Mouse (Mus musculus) adrenal gland, adult 10 weeks (tissue): Measurements from ENCODE around the gene Ndufaf4. TPM values are rescaled to one million over a fixed set of nuclear protein-coding genes. Genes with fewer than 3 reads are reported as not detected.

Source experiments
- polyA plus RNA-seq: library from polyadenylated mRNA; stranded (reverse); fragments of 350-450 nt; fragmentation: Illumina TruSeq; extraction: RNeasy Lipid Tissue Mini Kit (QIAGEN cat#74804); gene quantifications from one replicate; pipeline ENCODE4 v1.2.3, GENCODE M21; 2014; ENCODE audit warnings: low read depth, low replicate concordance

Gene Ndufaf4
- 122 TPM for polyA plus RNA-seq

DNA sequence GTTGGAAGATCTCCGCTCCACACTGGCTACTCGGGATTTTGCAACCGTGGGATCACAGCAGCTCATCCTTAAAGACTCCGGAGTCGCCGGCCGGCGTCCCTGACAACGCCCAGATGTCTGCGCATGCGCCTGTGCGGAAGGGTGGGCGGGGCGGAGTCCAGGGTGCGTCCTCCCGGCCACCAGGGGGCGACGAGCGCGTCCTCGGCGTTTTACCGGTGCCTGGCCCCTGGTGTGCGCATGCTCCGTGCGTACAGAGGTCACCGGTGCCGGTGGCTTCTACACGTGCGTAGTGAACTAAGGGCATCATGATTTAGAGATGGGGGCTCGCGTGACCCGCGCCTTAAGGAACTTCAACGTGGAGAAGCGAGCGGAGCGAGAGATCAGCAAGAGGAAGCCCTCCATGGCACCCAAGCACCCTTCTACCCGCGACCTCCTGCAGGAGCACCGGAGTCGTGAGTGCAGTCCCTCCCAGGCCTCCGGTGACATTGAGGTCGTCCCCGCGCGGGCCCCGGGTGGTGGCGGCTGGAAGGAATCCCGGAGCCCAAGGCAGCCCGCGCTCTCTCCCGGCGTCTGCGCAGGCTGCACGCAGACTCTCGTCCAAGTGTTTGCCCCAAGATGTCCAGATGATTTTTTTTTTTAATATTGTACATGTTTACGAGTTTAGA lies at the start of gene Ndufaf4:
Gene Ndufaf4 (plus strand): TSS at position 233 of the 665 bp plus-strand sequence.

DNA sequence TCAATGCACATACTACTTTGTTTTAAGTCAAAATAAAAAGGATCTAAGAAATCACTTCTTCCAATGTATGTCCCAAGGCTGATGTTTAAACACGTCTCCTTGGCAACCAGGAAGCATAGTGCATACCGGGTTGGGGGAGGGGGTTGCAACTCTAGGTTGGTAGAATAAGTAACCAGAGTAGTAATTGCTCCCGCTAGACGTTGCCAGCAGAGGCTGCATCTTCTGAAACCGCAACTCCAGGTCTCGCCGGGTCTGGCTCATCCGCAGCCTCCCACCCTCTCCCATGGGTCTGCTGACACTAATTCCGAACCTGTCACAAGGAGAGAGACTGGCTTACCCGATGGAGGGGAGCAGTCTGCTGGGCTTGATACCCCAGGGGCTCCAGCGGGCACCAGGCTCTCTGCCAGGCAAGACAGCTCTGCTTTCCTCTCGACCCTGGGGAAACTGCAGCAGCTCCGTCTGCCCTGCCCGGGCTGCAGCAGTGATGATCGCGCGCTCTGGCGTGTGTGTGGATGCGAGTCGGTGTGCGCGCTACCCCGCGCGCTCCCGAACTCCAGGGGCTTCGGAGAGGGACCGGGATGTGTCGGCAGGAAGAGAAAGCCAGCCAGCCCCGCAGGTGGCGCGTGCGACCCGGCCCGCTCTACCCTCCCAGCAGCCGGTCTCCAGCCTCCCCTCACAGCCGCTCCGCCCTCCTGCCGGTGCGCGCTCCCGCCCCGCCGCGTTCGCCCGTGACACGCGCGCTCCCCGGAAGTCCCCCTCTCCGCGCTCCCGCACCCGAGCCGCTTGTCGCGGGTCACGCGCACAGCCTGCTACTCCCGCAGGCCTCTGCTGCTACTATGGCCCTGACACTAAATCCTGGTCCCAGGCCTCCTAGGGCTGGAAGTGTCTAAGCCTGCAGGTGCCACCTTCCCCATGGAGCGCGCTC lies 47.2 kb upstream of the Ndufaf4 start, which contains the start of gene Klhl32:
Gene Klhl32 (minus strand): TSS at position 724 of the 925 bp plus-strand sequence.

Other genes with a start within 250 kb of the Ndufaf4 start
- 4.6 TPM for gene Klhl32, start 47.0 kb upstream of the Ndufaf4 start, polyA plus RNA-seq
- gene Gpr63, start 68.3 kb downstream of the Ndufaf4 start, polyA plus RNA-seq: 2.6 TPM